Mouse (Mus musculus) CD8-positive naive resting alpha-beta T cell, adult 2 months (primary cell): ENCODE measurements at regions not wholly inside any gene's neighbourhood (a gene's known extent, or its start where the extent isn't known, plus 50 kb on each side); places are given as distances from the start of the nearest gene placed in this dataset.

Experiments used
- DNase-seq, 2 experiments: peaks; one replicate each; pipeline ENCODE4 v3.0.0; 2022; ENCODE audit warnings: low read depth in 2 of 2, low spot score in 2 of 2

- no peak for DNase-seq
These were observed 50.9 kb upstream of the Arntl start for GRCm38 (mm10) chr7:113156366-113156765.

DNA sequence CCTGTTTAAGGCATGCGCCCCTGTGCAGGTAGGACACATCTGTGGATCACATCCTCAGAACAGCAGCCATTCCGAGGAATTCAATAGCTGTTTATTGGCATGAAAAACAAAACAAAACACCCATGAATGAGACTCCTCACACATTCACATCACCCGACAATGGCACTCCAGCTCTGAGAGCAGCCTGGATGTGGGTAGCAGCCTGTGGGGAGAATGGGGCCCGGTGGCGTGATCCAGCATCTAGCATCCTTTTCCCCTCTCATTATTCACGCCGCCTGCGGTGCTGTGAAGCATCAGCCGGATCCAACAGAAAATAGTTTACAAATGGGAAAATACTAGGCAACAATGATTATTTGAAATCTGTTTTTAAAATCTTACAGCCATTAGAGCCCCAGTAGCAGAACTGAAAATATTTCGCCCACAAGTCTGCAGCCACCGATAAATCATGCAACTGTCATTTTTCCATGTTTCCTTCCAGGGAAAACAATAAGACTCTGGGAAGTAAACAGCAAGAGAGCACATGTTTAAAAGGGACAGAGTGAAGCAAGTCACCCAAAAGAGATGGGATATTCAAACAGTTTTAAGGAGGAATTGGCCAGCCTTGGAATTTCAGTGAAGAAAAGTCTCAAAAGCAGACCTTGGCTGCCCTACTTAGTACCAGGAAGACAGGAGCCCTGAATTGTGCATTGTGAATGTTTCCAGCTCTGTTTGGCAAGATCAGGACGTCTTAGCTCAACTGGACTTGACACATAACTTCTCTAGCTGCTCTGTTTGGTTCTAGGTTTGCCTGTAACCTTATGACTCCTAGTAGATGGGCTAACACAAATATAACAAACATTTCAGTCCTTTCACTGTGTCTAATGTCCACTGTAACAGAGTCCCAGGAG, 50.2 kb upstream of the Arntl start:
- no peak for DNase-seq
